Mouse (Mus musculus) liver, adult 2 months (tissue): ENCODE data around the gene Mta1. TPM values are rescaled to one million over a fixed set of nuclear protein-coding genes. Genes with fewer than 3 reads are reported as not detected.

Experiments used
- DNase-seq: peaks from one replicate; pipeline ENCODE4 v3.0.0-alpha.2; 2011; ENCODE audit warnings: low read depth, low spot score; ENCODE audit errors: extremely low read depth
- H3K27ac ChIP-seq: fragments of 200-500 bp; replicated peaks from 2 replicates; pipeline ENCODE4 v1.5.1; 2012; ENCODE audit warnings: low read depth, mild to moderate bottlenecking, control low read depth, inconsistent platforms, low read length; ENCODE audit not compliant: insufficient read depth
- H3K27me3 ChIP-seq: fragments of 200-500 bp; 2 replicates; pipeline ENCODE4 v1.6.1; 2012; ENCODE audit warnings: mild to moderate bottlenecking, moderate library complexity, low read length, inconsistent platforms; ENCODE audit not compliant: control insufficient read depth, insufficient read depth
- H3K36me3 ChIP-seq: fragments of 200-500 bp; 2 replicates; pipeline ENCODE4 v1.6.1; 2012; ENCODE audit warnings: low read length, inconsistent platforms; ENCODE audit not compliant: control insufficient read depth, insufficient read depth
- H3K4me1 ChIP-seq: fragments of 200-500 bp; 2 replicates; pipeline ENCODE4 v1.6.1; 2011; ENCODE audit warnings: low read length; ENCODE audit not compliant: control insufficient read depth, insufficient read depth
- H3K4me3 ChIP-seq: fragments of 200-500 bp; 2 replicates; pipeline ENCODE4 v1.5.1; 2011; ENCODE audit warnings: low read depth, mild to moderate bottlenecking, control low read depth, low read length, moderate library complexity; ENCODE audit not compliant: insufficient read depth
- H3K79me2 ChIP-seq: fragments of 200-500 bp; 2 replicates; pipeline ENCODE4 v1.6.1; 2012; ENCODE audit warnings: inconsistent platforms, mild to moderate bottlenecking, low read length, moderate library complexity; ENCODE audit not compliant: control insufficient read depth, insufficient read depth
- H3K9ac ChIP-seq: fragments of 200-500 bp; 2 replicates; pipeline ENCODE4 v1.6.1; 2012; ENCODE audit warnings: low read depth, mild to moderate bottlenecking, control low read depth, inconsistent platforms, low read length
- CTCF ChIP-seq: fragments of 200-500 bp; IDR thresholded peaks from 2 replicates; pipeline ENCODE4 v1.5.1; 2011; ENCODE audit warnings: low read depth, low read length, control low read depth
- POLR2A ChIP-seq: fragments of 200-500 bp; IDR thresholded peaks from 2 replicates; pipeline ENCODE4 v1.6.1; 2011; ENCODE audit warnings: low read length, control low read depth; ENCODE audit not compliant: insufficient read depth; ENCODE audit errors: extremely low read depth
- WGBS: fragments of 180-500 bp; shearing (Covaris S2); methylation state at CpG from one replicate; pipeline ENCODE4 v1.1.7; 2018; 5-methylcytosine and 5-hydroxymethylcytosine counted together
- polyA plus RNA-seq: library from polyadenylated mRNA; depleted of rRNA; stranded (reverse); fragments of >200 nt; gene quantifications from 2 replicates; pipeline ENCODE4 v1.2.3, GENCODE M21; 2012
- total RNA-seq: library from RNA; depleted of rRNA; stranded (reverse); fragments of >200 nt; gene quantifications from 2 replicates; pipeline ENCODE4 v1.2.3, GENCODE M21; 2014

Mta1 gene
- total and polyA plus RNA-seq, 2 experiments: 6.0 to 31.7 TPM

GRCm38 (mm10) chr12:113106386-113106785 lies 8.3 kb downstream of the Mta1 start:
- 31% methylated on average over 6 of the region's 6 CpGs for WGBS
- TF ChIP-seq POLR2A: no peak
- no peak for TF ChIP-seq CTCF
- Histone ChIP-seq H3K4me1 (peaks cover 40% of the 10 kb centered on the region), H3K27me3 (no peaks in the 10 kb centered on the region), H3K9ac (no peak overlapping the region), H3K79me2 (peaks cover 37% of the 10 kb centered on the region), H3K36me3 (no peaks in the 10 kb centered on the region), H3K27ac (peak overlapping the region; percentile 71), H3K4me3 (no peak overlapping the region)
- peak; percentile 92 for DNase-seq

DNA sequence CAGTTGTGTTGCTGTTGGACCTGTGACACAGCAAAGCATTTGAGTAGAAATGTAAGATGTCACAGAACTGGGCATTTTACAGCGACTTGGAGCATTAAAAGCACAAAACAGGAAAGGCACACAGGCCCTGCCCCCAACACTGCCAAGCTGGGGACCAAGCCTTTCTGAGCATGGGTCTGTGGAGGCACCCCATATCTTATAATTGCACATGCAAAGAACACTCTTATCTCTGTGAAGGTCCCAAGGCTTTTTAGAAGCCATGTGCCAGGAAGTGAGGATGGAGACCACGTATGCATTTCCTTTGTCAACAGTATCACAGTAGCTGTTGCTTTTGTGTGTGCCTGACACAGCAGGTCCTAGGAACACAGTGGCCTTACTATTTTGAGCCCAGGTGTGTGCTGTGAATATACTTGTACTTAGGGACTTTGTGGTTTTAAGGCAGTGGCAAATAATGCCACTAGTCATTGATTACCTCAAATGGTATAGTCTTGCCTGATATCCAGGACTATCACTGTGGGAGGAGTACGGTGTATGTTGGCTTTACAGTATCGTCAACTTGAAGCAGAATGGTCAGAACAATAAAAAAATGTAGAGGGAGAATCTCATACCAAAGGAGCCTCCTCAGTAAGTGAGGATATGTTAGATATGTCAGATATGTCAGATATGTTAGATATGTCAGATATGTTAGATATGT lies 9.5 kb downstream of the Mta1 start:
- WGBS: 59% methylated on average over 4 of the region's 4 CpGs
- no peak for DNase-seq
- Histone ChIP-seq H3K79me2 (peaks cover 40% of the 10 kb centered on the region), H3K4me3 (no peak overlapping the region), H3K4me1 (peaks cover 40% of the 10 kb centered on the region), H3K36me3 (no peaks in the 10 kb centered on the region), H3K9ac (no peak overlapping the region), H3K27me3 (no peaks in the 10 kb centered on the region), H3K27ac (no peak overlapping the region)
- TF ChIP-seq POLR2A (no peak), CTCF (no peak)

DNA sequence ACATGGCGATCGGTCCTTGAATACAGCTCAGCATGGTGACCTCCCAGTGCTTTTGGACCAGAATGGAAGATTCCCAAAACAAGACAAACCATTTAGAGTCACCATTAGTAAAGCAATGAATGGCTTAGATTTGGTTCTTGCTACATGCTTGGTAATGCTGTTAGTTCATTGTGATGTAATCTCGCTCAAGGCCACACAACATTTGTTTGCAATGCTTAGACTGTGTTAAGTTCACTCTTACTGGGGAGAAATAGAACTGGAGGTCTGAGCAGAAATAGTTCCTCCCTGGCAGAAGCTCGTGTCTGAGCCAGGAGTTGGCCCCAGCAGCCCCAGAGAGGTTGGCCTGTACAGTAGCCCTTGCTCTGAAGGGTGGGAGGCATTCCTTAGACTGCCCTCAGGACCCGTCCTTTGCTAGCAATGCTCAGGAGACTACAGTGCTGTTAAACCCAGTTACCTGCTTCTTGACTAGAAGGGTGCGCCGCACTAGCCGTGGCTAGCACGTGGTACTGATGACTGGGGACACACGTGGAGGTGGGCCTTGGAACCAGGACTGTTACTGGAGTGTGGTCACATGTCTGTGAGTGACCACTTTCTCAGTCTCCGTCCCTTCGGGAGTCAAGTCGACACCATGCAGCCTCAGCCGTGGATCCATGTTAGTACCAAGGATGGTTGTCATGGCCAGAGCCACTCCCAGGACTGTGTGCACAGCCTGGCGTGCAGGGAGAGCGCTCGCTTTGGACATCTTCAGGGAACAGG lies 10.6 kb downstream of the Mta1 start:
- TF ChIP-seq POLR2A: no peak
- no peak for TF ChIP-seq CTCF
- 74% methylated on average over 17 of the region's 17 CpGs for WGBS
- peaks cover 40% of the 10 kb centered on the region for H3K4me1 ChIP-seq
- no peak overlapping the region for H3K4me3 ChIP-seq
- H3K27me3 ChIP-seq: no peaks in the 10 kb centered on the region
- H3K9ac ChIP-seq: no peak overlapping the region
- DNase-seq: peak; percentile 86
- peak overlapping the region; percentile 9 for H3K27ac ChIP-seq
- H3K36me3 ChIP-seq: no peaks in the 10 kb centered on the region
- H3K79me2 ChIP-seq: peaks cover 30% of the 10 kb centered on the region

- H3K4me1 ChIP-seq: peaks cover 37% of the 10 kb centered on the region
- H3K4me3 ChIP-seq: no peak overlapping the region
- no peak overlapping the region for H3K9ac ChIP-seq
- H3K36me3 ChIP-seq: no peaks in the 10 kb centered on the region
- DNase-seq: no peak
- no peak for TF ChIP-seq CTCF
- no peak for TF ChIP-seq POLR2A
- peaks cover 27% of the 10 kb centered on the region for H3K79me2 ChIP-seq
- no peak overlapping the region for H3K27ac ChIP-seq
- WGBS: 87% methylated on average over 10 of the region's 10 CpGs
- no peaks in the 10 kb centered on the region for H3K27me3 ChIP-seq
Observed at GRCm38 (mm10) chr12:113109801-113110200, 11.7 kb downstream of the Mta1 start.

DNA sequence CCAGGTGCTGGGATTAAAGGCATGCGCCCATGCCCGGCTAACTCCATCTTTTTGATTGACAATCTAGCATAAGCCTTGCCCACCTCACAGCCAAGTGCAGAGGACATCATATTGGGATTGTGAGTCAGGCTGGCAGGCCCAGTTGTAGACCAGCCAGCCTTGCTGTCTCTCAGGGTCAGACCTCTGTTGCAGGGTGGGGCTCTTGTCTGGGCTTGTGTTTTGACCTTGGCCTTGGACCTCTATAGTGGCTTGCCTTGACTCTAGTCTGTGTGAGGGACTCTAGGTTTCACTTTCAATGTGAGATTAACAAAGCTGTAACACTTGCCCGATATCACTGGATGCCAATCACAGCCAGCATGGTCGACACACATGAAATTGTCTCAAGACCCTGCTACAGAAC lies 16.1 kb downstream of the Mta1 start:
- H3K4me1 ChIP-seq: peaks cover 7% of the 10 kb centered on the region
- DNase-seq: no peak
- H3K27me3 ChIP-seq: no peaks in the 10 kb centered on the region
- peaks cover 17% of the 10 kb centered on the region for H3K79me2 ChIP-seq
- H3K9ac ChIP-seq: no peak overlapping the region
- WGBS: 90% methylated on average over 4 of the region's 4 CpGs
- no peak overlapping the region for H3K4me3 ChIP-seq
- TF ChIP-seq POLR2A: no peak
- TF ChIP-seq CTCF: no peak
- H3K27ac ChIP-seq: no peak overlapping the region
- no peaks in the 10 kb centered on the region for H3K36me3 ChIP-seq
